Mouse (Mus musculus) erythroblast, embryonic 14.5 days (primary cell): ENCODE data around the gene Vti1a. TPM values are rescaled to one million over a fixed set of nuclear protein-coding genes. Genes with fewer than 3 reads are reported as not detected.

Source experiments
- H3K27me3 ChIP-seq: 2 replicates; pipeline ENCODE4 v1.6.1; 2012; ENCODE audit warnings: inconsistent platforms; ENCODE audit not compliant: control insufficient read depth
- H3K36me3 ChIP-seq: 2 replicates; pipeline ENCODE4 v1.6.1; 2012; ENCODE audit warnings: mild to moderate bottlenecking, inconsistent platforms; ENCODE audit not compliant: control insufficient read depth
- H3K4me1 ChIP-seq: 2 replicates; pipeline ENCODE4 v1.6.1; 2012; ENCODE audit warnings: inconsistent platforms; ENCODE audit not compliant: control insufficient read depth
- H3K4me3 ChIP-seq: replicated peaks from 2 replicates; pipeline ENCODE3; 2012; ENCODE audit warnings: moderate library complexity, mild to moderate bottlenecking, inconsistent platforms
- H3K9me3 ChIP-seq: 2 replicates; pipeline ENCODE4 v1.6.1; 2012; ENCODE audit warnings: low read length, inconsistent platforms, mixed read lengths; ENCODE audit not compliant: control insufficient read depth
- GATA1 ChIP-seq: IDR thresholded peaks from 2 replicates; pipeline ENCODE4 v1.6.1; 2012; ENCODE audit warnings: low read length, inconsistent platforms, mixed read lengths
- TAL1 ChIP-seq: IDR thresholded peaks from 3 replicates; pipeline ENCODE4 v1.6.1; 2012; ENCODE audit warnings: low read length, inconsistent platforms, mixed read lengths
- polyA plus RNA-seq: library from polyadenylated mRNA; stranded (reverse); fragments of >175 nt; gene quantifications from 2 replicates; pipeline ENCODE4 v1.2.3, GENCODE M21; 2012

The Vti1a gene
- polyA plus RNA-seq = 0.90 and 1.0 TPM in 2 replicates

DNA sequence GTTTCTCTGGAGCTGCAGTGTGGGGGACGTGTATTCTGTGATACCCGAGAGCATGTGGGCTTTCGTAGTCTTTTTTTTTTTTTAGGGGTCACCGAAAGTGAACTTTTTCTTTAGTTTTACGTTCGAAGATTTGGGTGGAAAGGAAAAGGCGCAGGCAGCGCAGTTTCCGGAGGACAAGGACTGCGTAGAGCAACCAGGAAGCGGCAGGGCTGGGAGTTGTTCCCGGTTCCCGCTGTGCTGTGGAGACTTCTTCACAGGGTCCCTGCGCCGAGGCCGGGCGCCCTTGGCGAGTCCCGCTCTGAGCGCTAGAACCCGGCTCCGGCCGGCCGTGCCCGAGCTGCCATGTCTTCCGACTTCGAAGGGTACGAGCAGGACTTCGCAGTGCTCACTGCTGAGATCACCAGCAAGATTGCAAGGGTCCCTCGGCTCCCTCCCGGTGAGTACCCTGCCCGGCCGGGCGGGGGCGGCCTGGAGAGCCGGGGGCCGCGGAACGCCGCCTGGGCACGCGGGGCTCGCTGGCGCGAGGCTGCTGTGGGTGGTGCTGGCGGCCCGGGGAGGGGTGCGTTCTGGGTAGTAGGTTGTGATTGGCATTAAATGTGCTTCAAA lies at the start of gene Vti1a:
Gene Vti1a, plus strand, starts transcription at position 187 of the 606 bp plus-strand sequence.
- TF ChIP-seq TAL1 = no peak
- TF ChIP-seq GATA1 = peak; percentile 22; the same call in 1 of the 2 replicates
- H3K27me3 ChIP-seq = no peaks in the 10 kb centered on the region
- H3K4me1 ChIP-seq = peaks cover 49% of the 10 kb centered on the region
- H3K36me3 ChIP-seq = peaks cover 43% of the 10 kb centered on the region
- H3K9me3 ChIP-seq = no peaks in the 10 kb centered on the region
- H3K4me3 ChIP-seq = peak within 1 kb of the TSS; percentile 90

DNA sequence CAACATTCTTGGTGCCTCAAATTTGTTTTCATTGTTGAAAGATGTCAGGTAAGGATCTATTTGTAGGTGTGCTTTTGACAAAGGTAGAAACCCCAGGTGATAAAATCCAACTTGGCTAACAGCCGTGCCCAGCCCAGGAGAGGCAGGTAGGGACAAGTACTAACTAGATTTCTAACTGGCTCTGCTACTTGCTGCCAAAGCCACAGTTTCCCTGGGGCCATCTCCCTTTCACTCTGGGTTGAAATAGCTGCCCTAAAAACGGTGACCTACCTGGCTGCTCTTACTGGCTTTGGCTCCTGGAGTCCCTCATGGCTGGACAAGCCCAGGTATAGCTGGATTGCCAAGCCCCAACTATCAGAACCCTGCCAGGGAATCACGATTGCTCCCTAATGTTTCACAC lies 49.3 kb upstream of the Vti1a start:
- Histone ChIP-seq H3K27me3 (no peaks in the 10 kb centered on the region), H3K4me3 (no peak overlapping the region), H3K4me1 (peaks cover 62% of the 10 kb centered on the region), H3K9me3 (no peaks in the 10 kb centered on the region), H3K36me3 (peaks cover 70% of the 10 kb centered on the region)
- no peak for TF ChIP-seq TAL1
- no peak for TF ChIP-seq GATA1

- Histone ChIP-seq H3K4me1 (peaks cover 67% of the 10 kb centered on the region), H3K4me3 (no peak overlapping the region), H3K36me3 (peaks cover 72% of the 10 kb centered on the region), H3K9me3 (no peaks in the 10 kb centered on the region), H3K27me3 (no peaks in the 10 kb centered on the region)
- TF ChIP-seq TAL1 = no peak
- no peak for TF ChIP-seq GATA1
Observed at GRCm38 (mm10) chr19:55268150-55268549, 47.9 kb upstream of the Vti1a start.

DNA sequence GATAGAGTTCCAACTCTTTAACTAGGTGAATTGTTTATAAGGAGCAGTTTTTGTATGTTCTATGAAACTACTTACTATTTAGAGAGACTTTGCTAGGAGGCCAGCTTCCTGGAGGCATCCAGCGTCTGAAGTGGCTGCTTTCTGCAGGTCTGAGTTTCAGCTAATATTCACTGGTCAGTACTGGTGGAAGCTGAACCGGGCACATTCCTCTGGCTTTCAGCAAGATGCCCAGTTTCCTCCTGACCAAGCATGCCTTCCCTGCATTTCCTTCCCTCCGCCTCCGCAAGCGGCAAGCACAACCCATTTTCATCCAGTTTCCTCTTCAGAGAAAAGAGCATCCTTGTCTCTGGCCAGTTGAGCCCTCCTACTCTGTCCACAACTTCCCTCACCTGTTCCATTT lies 47.0 kb upstream of the Vti1a start:
- Histone ChIP-seq H3K27me3 (no peaks in the 10 kb centered on the region), H3K4me3 (no peak overlapping the region), H3K9me3 (no peaks in the 10 kb centered on the region), H3K4me1 (peaks cover 76% of the 10 kb centered on the region), H3K36me3 (peaks cover 77% of the 10 kb centered on the region)
- TF ChIP-seq GATA1 (no peak), TAL1 (no peak)

DNA sequence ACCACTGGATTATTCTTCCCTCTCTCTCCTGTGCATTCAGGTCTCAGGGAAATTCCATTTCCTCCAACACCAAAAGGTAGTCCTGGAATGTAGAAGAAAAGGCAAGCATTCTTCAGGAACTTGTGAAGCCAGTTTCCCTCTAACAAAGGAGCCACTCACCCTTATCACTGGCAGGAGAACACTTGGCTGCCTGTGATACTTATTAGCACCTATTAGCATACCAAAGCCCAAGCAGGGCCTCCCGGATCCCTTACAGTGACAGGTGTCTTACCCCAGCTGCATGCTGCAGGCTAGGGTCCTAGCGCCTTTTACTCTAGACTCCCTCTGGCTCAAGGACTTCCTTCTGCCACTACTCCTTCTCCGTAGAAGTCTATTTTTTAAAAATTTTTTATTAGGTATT lies 44.6 kb upstream of the Vti1a start:
- TF ChIP-seq TAL1 = no peak
- TF ChIP-seq GATA1 = no peak
- Histone ChIP-seq H3K36me3 (peaks cover 80% of the 10 kb centered on the region), H3K27me3 (no peaks in the 10 kb centered on the region), H3K9me3 (no peaks in the 10 kb centered on the region), H3K4me3 (no peak overlapping the region), H3K4me1 (peaks cover 86% of the 10 kb centered on the region)

- no peak for TF ChIP-seq GATA1
- TF ChIP-seq TAL1 = no peak
- Histone ChIP-seq H3K9me3 (no peaks in the 10 kb centered on the region), H3K4me1 (peaks cover 75% of the 10 kb centered on the region), H3K36me3 (peaks cover 84% of the 10 kb centered on the region), H3K4me3 (no peak overlapping the region), H3K27me3 (no peaks in the 10 kb centered on the region)
Observed at GRCm38 (mm10) chr19:55273340-55273739, 42.8 kb upstream of the Vti1a start.

DNA sequence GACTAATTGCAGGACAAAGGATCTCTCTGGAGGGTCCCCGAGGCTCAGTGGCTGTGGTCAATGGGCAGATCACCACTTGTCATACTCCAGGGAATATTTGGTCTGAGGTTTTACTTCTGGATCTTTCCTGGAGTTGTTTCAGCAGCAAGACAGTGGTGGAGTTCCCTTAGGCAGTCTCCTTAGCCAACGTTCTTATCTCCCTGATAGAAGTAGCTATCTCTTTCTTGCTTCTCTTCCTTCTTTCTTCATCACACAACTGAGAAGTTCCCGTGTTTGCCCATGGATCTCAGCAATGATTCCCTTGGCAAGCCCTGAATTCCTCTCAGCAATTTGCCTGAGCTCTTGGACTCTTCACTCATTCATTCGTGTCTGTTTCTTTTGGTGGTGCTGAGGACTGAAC lies 40.0 kb upstream of the Vti1a start:
- no peaks in the 10 kb centered on the region for H3K9me3 ChIP-seq
- H3K4me3 ChIP-seq = no peak overlapping the region
- TF ChIP-seq TAL1 = no peak
- TF ChIP-seq GATA1 = no peak
- peaks cover 52% of the 10 kb centered on the region for H3K4me1 ChIP-seq
- H3K36me3 ChIP-seq = peaks cover 83% of the 10 kb centered on the region
- H3K27me3 ChIP-seq = no peaks in the 10 kb centered on the region

GRCm38 (mm10) chr19:55276770-55277169 lies 39.3 kb upstream of the Vti1a start:
- no peaks in the 10 kb centered on the region for H3K9me3 ChIP-seq
- no peak overlapping the region for H3K4me3 ChIP-seq
- H3K27me3 ChIP-seq = no peaks in the 10 kb centered on the region
- no peak for TF ChIP-seq GATA1
- H3K36me3 ChIP-seq = peaks cover 84% of the 10 kb centered on the region
- peaks cover 51% of the 10 kb centered on the region for H3K4me1 ChIP-seq

GRCm38 (mm10) chr19:55284093-55284492 lies 32.0 kb upstream of the Vti1a start:
- Histone ChIP-seq H3K36me3 (peaks cover 97% of the 10 kb centered on the region), H3K4me3 (peak overlapping the region; percentile 60), H3K9me3 (peaks cover 3% of the 10 kb centered on the region), H3K4me1 (peaks cover 58% of the 10 kb centered on the region), H3K27me3 (no peaks in the 10 kb centered on the region)
- TF ChIP-seq TAL1 (peak; percentile 82), GATA1 (peak; percentile 93)

- peaks cover 73% of the 10 kb centered on the region for H3K4me1 ChIP-seq
- peaks cover 99% of the 10 kb centered on the region for H3K36me3 ChIP-seq
- peaks cover 3% of the 10 kb centered on the region for H3K9me3 ChIP-seq
- H3K27me3 ChIP-seq = no peaks in the 10 kb centered on the region
- H3K4me3 ChIP-seq = peak overlapping the region; percentile 60
- TF ChIP-seq GATA1 = no peak
- TF ChIP-seq TAL1 = no peak
Observed at GRCm38 (mm10) chr19:55286034-55286433, 30.1 kb upstream of the Vti1a start.
